Mouse (Mus musculus): ENCODE data around the gene Pid1.

Gene Pid1

GRCm38 (mm10) chr1:84363967-84364366 lies at the start of gene Pid1:
Gene Pid1, minus strand, starts transcription at chr1:84364180.
- DNase-seq (ENCODE audit: low read depth, low spot score) = no peak

- no peak for DNase-seq (ENCODE audit: low read depth, low spot score)
Measured at GRCm38 (mm10) chr1:84409514-84409913, 45.5 kb upstream of the Pid1 start.

GRCm38 (mm10) chr1:84408873-84409272 lies 44.9 kb upstream of the Pid1 start:
- DNase-seq (ENCODE audit: low read depth, low spot score) = no peak

GRCm38 (mm10) chr1:84406891-84407290 lies 42.9 kb upstream of the Pid1 start:
- no peak for DNase-seq (ENCODE audit: low read depth, low spot score)

- no peak for DNase-seq (ENCODE audit: low read depth, low spot score)
Measured at GRCm38 (mm10) chr1:84405551-84406290, 41.7 kb upstream of the Pid1 start.

- DNase-seq (ENCODE audit: low read depth, low spot score) = no peak
Measured at GRCm38 (mm10) chr1:84404880-84405279, 40.9 kb upstream of the Pid1 start.

GRCm38 (mm10) chr1:84402154-84402553 lies 38.2 kb upstream of the Pid1 start:
- DNase-seq (ENCODE audit: low read depth, low spot score) = no peak

- DNase-seq (ENCODE audit: low read depth, low spot score) = no peak
Measured at GRCm38 (mm10) chr1:84399671-84400070, 35.7 kb upstream of the Pid1 start.

- DNase-seq (ENCODE audit: low read depth, low spot score) = no peak
Measured at GRCm38 (mm10) chr1:84399118-84399517, 35.1 kb upstream of the Pid1 start.

- DNase-seq (ENCODE audit: low read depth, low spot score) = no peak
Measured at GRCm38 (mm10) chr1:84396787-84397186, 32.8 kb upstream of the Pid1 start.

- DNase-seq (ENCODE audit: low read depth, low spot score) = no peak
Measured at GRCm38 (mm10) chr1:84395928-84396327, 31.9 kb upstream of the Pid1 start.

GRCm38 (mm10) chr1:84390961-84391360 lies 27.0 kb upstream of the Pid1 start:
- DNase-seq (ENCODE audit: low read depth, low spot score) = no peak

GRCm38 (mm10) chr1:84387616-84388015 lies 23.6 kb upstream of the Pid1 start:
- no peak for DNase-seq (ENCODE audit: low read depth, low spot score)

GRCm38 (mm10) chr1:84386481-84387146 lies 22.6 kb upstream of the Pid1 start:
- no peak for DNase-seq (ENCODE audit: low read depth, low spot score)

GRCm38 (mm10) chr1:84382709-84383108 lies 18.7 kb upstream of the Pid1 start:
- DNase-seq (ENCODE audit: low read depth, low spot score) = no peak

- DNase-seq (ENCODE audit: low read depth, low spot score) = no peak
Measured at GRCm38 (mm10) chr1:84382064-84382463, 18.1 kb upstream of the Pid1 start.

GRCm38 (mm10) chr1:84380895-84381294 lies 16.9 kb upstream of the Pid1 start:
- no peak for DNase-seq (ENCODE audit: low read depth, low spot score)

- DNase-seq (ENCODE audit: low read depth, low spot score) = no peak
Measured at GRCm38 (mm10) chr1:84367733-84368132, 3.8 kb upstream of the Pid1 start.

- no peak for DNase-seq (ENCODE audit: low read depth, low spot score)
Measured at GRCm38 (mm10) chr1:84366553-84366952, 2.6 kb upstream of the Pid1 start.

- DNase-seq (ENCODE audit: low read depth, low spot score) = no peak
Measured at GRCm38 (mm10) chr1:84362709-84363617, 1.0 kb downstream of the Pid1 start.

- DNase-seq (ENCODE audit: low read depth, low spot score) = no peak
Measured at GRCm38 (mm10) chr1:84362209-84362608, 1.8 kb downstream of the Pid1 start.

GRCm38 (mm10) chr1:84361389-84361788 lies 2.6 kb downstream of the Pid1 start:
- no peak for DNase-seq (ENCODE audit: low read depth, low spot score)

Measured in mesoderm, embryonic 11.5 days (tissue).